Mouse (Mus musculus): Measurements from ENCODE around the gene Ppp1r27.
"Not testable (repeated sequence)": the region's sequence is repeated elsewhere in the genome, so short reads cannot be mapped to it uniquely, and the experiment has no call there.

The Ppp1r27 gene

GRCm38 (mm10) chr11:120550810-120551440 lies at the start of gene Ppp1r27:
Gene Ppp1r27 (minus strand): TSS chr11:120551132.
- DNase-seq (ENCODE audit: low read depth, low spot score), result no peak

- DNase-seq (ENCODE audit: low read depth, low spot score), result no peak
These were observed 49.8 kb upstream of the Ppp1r27 start for GRCm38 (mm10) chr11:120600716-120601115.

- DNase-seq (ENCODE audit: low read depth, low spot score), result no peak
These were observed 48.1 kb upstream of the Ppp1r27 start for GRCm38 (mm10) chr11:120598990-120599549.

GRCm38 (mm10) chr11:120598283-120598989 lies 47.5 kb upstream of the Ppp1r27 start, which contains the start of the genes Alyref and Anapc11:
Gene Alyref (minus strand): TSS chr11:120598365.
Gene Anapc11 (plus strand): TSS chr11:120598421.
- peak; percentile 97 for DNase-seq (ENCODE audit: low read depth, low spot score)

GRCm38 (mm10) chr11:120597240-120598235 lies 46.6 kb upstream of the Ppp1r27 start:
- DNase-seq (ENCODE audit: low read depth, low spot score), result no peak

- DNase-seq (ENCODE audit: low read depth, low spot score), result no peak
These were observed 37.6 kb upstream of the Ppp1r27 start for GRCm38 (mm10) chr11:120588531-120588930.

GRCm38 (mm10) chr11:120583937-120584336 lies 33.0 kb upstream of the Ppp1r27 start:
- no peak for DNase-seq (ENCODE audit: low read depth, low spot score)

GRCm38 (mm10) chr11:120582982-120583293 lies 32.0 kb upstream of the Ppp1r27 start:
- DNase-seq (ENCODE audit: low read depth, low spot score), result not testable (repeated sequence)

- no peak for DNase-seq (ENCODE audit: low read depth, low spot score)
These were observed 31.5 kb upstream of the Ppp1r27 start for GRCm38 (mm10) chr11:120582268-120582981.

GRCm38 (mm10) chr11:120581490-120582267 lies 30.7 kb upstream of the Ppp1r27 start, which contains the start of gene Arhgdia:
Gene Arhgdia (minus strand): TSS chr11:120581624.
- peak; percentile 91 for DNase-seq (ENCODE audit: low read depth, low spot score)

GRCm38 (mm10) chr11:120580871-120581331 lies 30.0 kb upstream of the Ppp1r27 start:
- no peak for DNase-seq (ENCODE audit: low read depth, low spot score)

GRCm38 (mm10) chr11:120580190-120580589 lies 29.3 kb upstream of the Ppp1r27 start:
- no peak for DNase-seq (ENCODE audit: low read depth, low spot score)

GRCm38 (mm10) chr11:120579316-120580107 lies 28.6 kb upstream of the Ppp1r27 start:
- peak; percentile 86 for DNase-seq (ENCODE audit: low read depth, low spot score)

- DNase-seq (ENCODE audit: low read depth, low spot score), result no peak
These were observed 27.8 kb upstream of the Ppp1r27 start for GRCm38 (mm10) chr11:120578694-120579243.

- no peak for DNase-seq (ENCODE audit: low read depth, low spot score)
These were observed 27.2 kb upstream of the Ppp1r27 start for GRCm38 (mm10) chr11:120578024-120578693.

GRCm38 (mm10) chr11:120577211-120578023 lies 26.5 kb upstream of the Ppp1r27 start:
- DNase-seq (ENCODE audit: low read depth, low spot score), result no peak

- DNase-seq (ENCODE audit: low read depth, low spot score), result no peak
These were observed 25.5 kb upstream of the Ppp1r27 start for GRCm38 (mm10) chr11:120576365-120576981.

Data from mesoderm, embryonic 11.5 days (tissue).